Mouse (Mus musculus) c-Kit-positive CD71-positive TER-119-positive erythroid progenitor cells, embryonic 14.5 days (primary cell): Measurements from ENCODE around the gene Bmt2.
A peak's percentile ranks its signal among the peaks of the same experiment; 100 is the strongest.

ENCODE experiments used
- DNase-seq: peaks from one replicate; pipeline ENCODE4 v3.0.0-alpha.2; 2013; ENCODE audit warnings: low spot score

The Bmt2 gene

GRCm38 (mm10) chr6:13677818-13678282 is at the start of gene Bmt2:
Gene Bmt2, minus strand, starts transcription at chr6:13677966.
- DNase-seq, result peak; percentile 97

- no peak for DNase-seq
Measured at GRCm38 (mm10) chr6:13722166-13722565, 44.4 kb upstream of the Bmt2 start.

GRCm38 (mm10) chr6:13714867-13715266 is 37.1 kb upstream of the Bmt2 start:
- no peak for DNase-seq

- no peak for DNase-seq
Measured at GRCm38 (mm10) chr6:13696882-13697281, 19.1 kb upstream of the Bmt2 start.

GRCm38 (mm10) chr6:13695103-13695845 is 17.5 kb upstream of the Bmt2 start:
- no peak for DNase-seq

- no peak for DNase-seq
Measured at GRCm38 (mm10) chr6:13691657-13692294, 14.0 kb upstream of the Bmt2 start.

- no peak for DNase-seq
Measured at GRCm38 (mm10) chr6:13690398-13690797, 12.6 kb upstream of the Bmt2 start.

- DNase-seq, result no peak
Measured at GRCm38 (mm10) chr6:13683929-13684595, 6.3 kb upstream of the Bmt2 start.

- DNase-seq, result no peak
Measured at GRCm38 (mm10) chr6:13678349-13678748, 583 bp upstream of the Bmt2 start.

- DNase-seq, result peak; percentile 26
Measured at GRCm38 (mm10) chr6:13677141-13677761, 515 bp downstream of the Bmt2 start.

GRCm38 (mm10) chr6:13676196-13676595 is 1.6 kb downstream of the Bmt2 start:
- DNase-seq, result no peak

- DNase-seq, result no peak
Measured at GRCm38 (mm10) chr6:13674600-13675305, 3.0 kb downstream of the Bmt2 start.

- no peak for DNase-seq
Measured at GRCm38 (mm10) chr6:13665646-13666045, 12.1 kb downstream of the Bmt2 start.

- DNase-seq, result no peak
Measured at GRCm38 (mm10) chr6:13658016-13658415, 19.8 kb downstream of the Bmt2 start.

- DNase-seq, result no peak
Measured at GRCm38 (mm10) chr6:13654081-13654480, 23.7 kb downstream of the Bmt2 start.

GRCm38 (mm10) chr6:13652284-13652683 is 25.5 kb downstream of the Bmt2 start:
- DNase-seq, result no peak

GRCm38 (mm10) chr6:13650854-13651253 is 26.9 kb downstream of the Bmt2 start:
- no peak for DNase-seq

- no peak for DNase-seq
Measured at GRCm38 (mm10) chr6:13648305-13648704, 29.5 kb downstream of the Bmt2 start.

- DNase-seq, result no peak
Measured at GRCm38 (mm10) chr6:13636582-13636989, 41.2 kb downstream of the Bmt2 start.

- DNase-seq, result no peak
Measured at GRCm38 (mm10) chr6:13632571-13632970, 45.2 kb downstream of the Bmt2 start.

- no peak for DNase-seq
Measured at GRCm38 (mm10) chr6:13630607-13631006, 47.2 kb downstream of the Bmt2 start.

GRCm38 (mm10) chr6:13619618-13620017 is 58.1 kb downstream of the Bmt2 start:
- no peak for DNase-seq
